Mouse (Mus musculus): ENCODE results near the gene Hunk. TPM values are rescaled to one million over a fixed set of nuclear protein-coding genes. Genes with fewer than 3 reads are reported as not detected.

Gene Hunk
- 1.6 TPM for polyA plus RNA-seq (2014; fragmentation: Illumina TruSeq; extraction: RNeasy Lipid Tissue Mini Kit (QIAGEN cat#74804); ENCODE audit: low read depth, low replicate concordance)

DNA sequence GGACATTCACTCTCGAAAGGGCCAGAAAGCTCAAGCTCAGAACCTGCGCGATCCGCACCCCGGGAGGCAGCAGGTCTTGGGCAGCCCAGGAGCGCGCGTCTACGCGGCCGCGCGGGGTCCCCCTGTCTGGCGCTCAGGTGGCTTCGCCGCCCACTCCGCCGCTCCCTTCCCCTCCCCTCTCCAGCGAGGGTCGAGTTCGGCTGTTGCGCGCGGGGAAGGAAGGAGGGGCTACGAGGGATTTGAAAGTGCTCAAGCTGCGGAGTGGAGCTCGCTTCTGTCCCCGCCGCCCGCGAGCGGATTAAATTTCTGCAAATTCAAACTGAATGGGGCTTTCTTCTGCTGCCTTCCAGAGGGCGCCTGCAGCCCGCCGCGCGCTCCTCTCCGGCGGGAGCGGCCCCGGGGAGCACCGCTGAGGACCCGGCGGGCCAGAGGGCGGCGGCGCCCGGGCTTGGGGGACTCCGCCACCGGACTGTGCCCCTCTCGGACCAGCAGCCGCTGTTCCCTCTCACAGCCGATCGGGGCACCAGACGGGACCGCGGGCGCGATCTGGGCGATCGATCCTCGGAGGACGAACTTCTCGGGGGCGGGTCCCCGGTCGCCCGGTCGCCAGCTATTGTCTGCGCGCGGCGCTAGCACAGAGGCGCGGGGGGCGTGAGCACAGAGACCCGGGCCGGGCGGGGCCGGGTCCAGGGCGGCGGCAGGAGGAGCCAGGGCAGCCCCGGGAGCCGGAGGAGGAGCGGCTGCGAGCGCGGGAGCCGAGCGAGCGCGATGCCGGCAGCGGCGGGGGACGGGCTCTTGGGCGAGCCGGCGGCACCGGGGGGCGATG lies at the start of gene Hunk:
Gene Hunk, plus strand, starts transcription at position 326 of the 826 bp plus-strand sequence.

Other genes with a start within 250 kb of the Hunk start
- 53.3 TPM for gene Tiam1, start 242.2 kb upstream of the Hunk start, polyA plus RNA-seq (2014; fragmentation: Illumina TruSeq; extraction: RNeasy Lipid Tissue Mini Kit (QIAGEN cat#74804); ENCODE audit: low read depth, low replicate concordance)
- gene Sod1, start 165.3 kb upstream of the Hunk start, polyA plus RNA-seq (2014; fragmentation: Illumina TruSeq; extraction: RNeasy Lipid Tissue Mini Kit (QIAGEN cat#74804); ENCODE audit: low read depth, low replicate concordance) = 639 TPM
- gene Scaf4, start 101.5 kb upstream of the Hunk start, polyA plus RNA-seq (2014; fragmentation: Illumina TruSeq; extraction: RNeasy Lipid Tissue Mini Kit (QIAGEN cat#74804); ENCODE audit: low read depth, low replicate concordance) = 17.0 TPM

Data from adrenal gland, adult 10 weeks (tissue).